Mouse (Mus musculus): Measurements from ENCODE around the gene Psph. TPM values are rescaled to one million over a fixed set of nuclear protein-coding genes. Genes with fewer than 3 reads are reported as not detected.

Psph gene
- polyA plus RNA-seq, 1 experiment: 7.9 TPM

DNA sequence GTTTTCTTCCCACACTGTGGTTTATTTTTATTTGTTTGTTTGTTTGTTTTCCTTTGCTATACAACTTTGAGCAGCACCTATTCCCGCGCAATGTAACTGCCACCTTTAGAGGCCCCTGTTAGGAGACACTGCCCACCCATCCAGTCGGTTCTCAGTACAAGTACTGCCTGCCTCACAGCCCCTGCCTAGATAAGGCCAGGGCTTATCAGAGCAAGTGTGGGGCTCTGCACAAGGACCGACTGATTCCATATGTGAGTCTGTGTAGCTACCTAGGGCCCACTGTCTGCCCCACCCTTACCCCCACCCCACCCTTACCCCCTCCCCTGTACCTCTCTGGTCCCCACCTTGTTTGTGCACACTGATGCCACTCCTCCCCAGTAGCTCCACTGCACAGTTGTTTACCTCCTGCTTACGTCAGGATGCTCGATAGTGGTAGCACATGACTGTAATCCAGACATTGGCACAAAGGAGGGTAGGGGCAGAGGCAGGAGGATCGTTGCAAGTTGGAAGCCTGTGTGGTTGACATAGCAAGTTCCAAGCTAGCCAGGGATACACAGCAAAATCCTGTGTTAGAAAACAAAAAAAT lies 44.3 kb downstream of the Psph start:
- Histone ChIP-seq H3K27ac (ENCODE audit: insufficient read depth, low read depth, low read length) (no peak overlapping the region), H3K4me1 (ENCODE audit: control insufficient read depth, insufficient read depth, low read length) (no peaks in the 10 kb centered on the region), H3K4me3 (ENCODE audit: insufficient read depth, low read length) (no peak overlapping the region)
- TF ChIP-seq CTCF (IDR thresholded peaks at IDR 0.05; ENCODE audit: low read depth, low read length): no peak

DNA sequence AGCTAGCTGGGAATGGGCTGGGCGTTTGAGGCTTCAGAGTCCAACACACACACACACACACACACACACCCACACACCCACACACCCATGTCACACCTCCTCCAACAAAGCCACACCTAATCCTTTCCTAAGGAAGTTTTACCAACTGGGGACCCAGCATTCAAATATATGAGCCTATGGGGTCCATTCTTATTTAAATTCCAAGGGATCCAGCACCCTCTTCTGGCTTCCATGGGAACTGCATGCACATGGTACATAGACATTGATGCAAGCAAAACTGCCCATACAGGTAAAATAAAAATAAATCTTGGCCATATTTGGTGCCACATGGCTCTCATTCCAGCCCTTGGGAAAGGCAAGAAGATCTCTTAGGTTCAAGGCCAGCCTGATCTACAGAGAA lies 46.3 kb downstream of the Psph start:
- TF ChIP-seq CTCF (IDR thresholded peaks at IDR 0.05; ENCODE audit: low read depth, low read length): no peak
- no peak for TF ChIP-seq POLR2A (IDR thresholded peaks at IDR 0.05; ENCODE audit: borderline replicate concordance, low read depth, low read length)
- H3K4me3 ChIP-seq (ENCODE audit: insufficient read depth, low read length): no peak overlapping the region
- no peaks in the 10 kb centered on the region for H3K4me1 ChIP-seq (ENCODE audit: control insufficient read depth, insufficient read depth, low read length)
- H3K27ac ChIP-seq (ENCODE audit: insufficient read depth, low read depth, low read length): no peak overlapping the region

DNA sequence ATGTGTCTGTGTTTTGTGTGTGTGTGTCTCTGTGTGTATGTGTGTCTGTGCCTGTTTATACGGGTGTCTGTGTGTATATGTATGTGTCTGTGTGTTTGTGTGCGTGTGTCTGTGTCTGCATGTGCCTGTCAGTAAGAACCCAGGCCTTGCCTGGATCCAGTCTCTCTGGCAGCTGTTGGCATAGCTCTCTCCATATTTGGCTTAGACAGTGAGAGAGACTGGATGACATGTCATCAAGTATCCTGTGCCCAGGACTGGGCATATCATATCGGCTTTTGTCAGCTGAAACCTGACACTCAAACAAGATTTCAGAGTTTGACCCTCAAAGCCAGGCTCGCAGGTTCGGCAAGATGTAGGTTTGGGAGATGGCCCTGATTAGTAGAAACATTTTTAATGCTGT lies 56.2 kb downstream of the Psph start:
- Histone ChIP-seq H3K27ac (ENCODE audit: insufficient read depth, low read depth, low read length) (no peak overlapping the region), H3K4me1 (ENCODE audit: control insufficient read depth, insufficient read depth, low read length) (peaks cover 9% of the 10 kb centered on the region)

DNA sequence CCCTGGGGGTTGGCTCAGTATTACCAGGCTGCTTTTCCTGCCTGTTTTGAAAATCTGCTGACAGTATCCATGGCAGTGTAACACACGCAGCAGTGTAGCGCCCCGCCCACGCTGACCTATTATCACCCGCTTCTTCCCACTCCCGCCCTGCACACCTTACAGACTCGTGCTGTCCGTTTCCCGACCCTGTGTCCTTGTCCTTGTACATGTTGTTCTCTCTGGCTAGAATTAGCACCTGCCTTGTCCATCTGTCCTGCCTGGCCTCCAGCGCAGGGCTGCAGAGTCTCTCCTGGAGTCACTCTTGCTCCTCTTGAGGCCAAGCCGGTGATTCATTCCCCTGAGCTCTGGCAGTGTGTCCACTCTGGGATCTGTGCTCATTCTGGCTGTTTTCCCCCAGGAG lies 56.9 kb downstream of the Psph start:
- no peak overlapping the region for H3K4me3 ChIP-seq (ENCODE audit: insufficient read depth, low read length)
- H3K4me1 ChIP-seq (ENCODE audit: control insufficient read depth, insufficient read depth, low read length): peaks cover 9% of the 10 kb centered on the region
- no peak overlapping the region for H3K27ac ChIP-seq (ENCODE audit: insufficient read depth, low read depth, low read length)
- TF ChIP-seq CTCF (IDR thresholded peaks at IDR 0.05; ENCODE audit: low read depth, low read length) (no peak), POLR2A (IDR thresholded peaks at IDR 0.05; ENCODE audit: borderline replicate concordance, low read depth, low read length) (no peak)

More for the DNA sequence above, 56.2 kb downstream of the Psph start:
- H3K4me3 ChIP-seq (ENCODE audit: insufficient read depth, low read length): no peak overlapping the region
- no peak for TF ChIP-seq POLR2A (IDR thresholded peaks at IDR 0.05; ENCODE audit: borderline replicate concordance, low read depth, low read length)
- no peak for TF ChIP-seq CTCF (IDR thresholded peaks at IDR 0.05; ENCODE audit: low read depth, low read length)

DNA sequence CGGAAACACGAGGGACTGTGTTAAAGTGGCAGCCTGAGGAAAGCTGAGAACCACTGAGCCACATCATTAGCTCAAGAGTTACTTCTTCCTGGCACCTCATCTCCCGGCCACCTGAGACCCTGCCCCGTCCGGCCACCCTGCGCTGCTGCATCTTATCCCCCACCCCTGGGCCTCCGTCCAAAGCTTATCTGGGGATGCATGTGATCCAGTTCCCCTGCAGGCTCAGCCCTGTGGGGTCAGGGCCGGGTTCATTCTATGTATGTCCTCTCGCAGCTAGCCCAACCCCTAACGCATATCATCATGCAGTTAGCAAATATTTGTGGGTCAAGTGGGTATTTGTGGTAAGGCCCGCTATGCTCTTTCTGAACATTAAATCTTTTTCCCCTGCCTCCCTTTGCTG lies 58.0 kb downstream of the Psph start:
- TF ChIP-seq CTCF (IDR thresholded peaks at IDR 0.05; ENCODE audit: low read depth, low read length): no peak
- no peak for TF ChIP-seq POLR2A (IDR thresholded peaks at IDR 0.05; ENCODE audit: borderline replicate concordance, low read depth, low read length)
- H3K4me1 ChIP-seq (ENCODE audit: control insufficient read depth, insufficient read depth, low read length): peaks cover 9% of the 10 kb centered on the region
- no peak overlapping the region for H3K4me3 ChIP-seq (ENCODE audit: insufficient read depth, low read length)
- H3K27ac ChIP-seq (ENCODE audit: insufficient read depth, low read depth, low read length): no peak overlapping the region

DNA sequence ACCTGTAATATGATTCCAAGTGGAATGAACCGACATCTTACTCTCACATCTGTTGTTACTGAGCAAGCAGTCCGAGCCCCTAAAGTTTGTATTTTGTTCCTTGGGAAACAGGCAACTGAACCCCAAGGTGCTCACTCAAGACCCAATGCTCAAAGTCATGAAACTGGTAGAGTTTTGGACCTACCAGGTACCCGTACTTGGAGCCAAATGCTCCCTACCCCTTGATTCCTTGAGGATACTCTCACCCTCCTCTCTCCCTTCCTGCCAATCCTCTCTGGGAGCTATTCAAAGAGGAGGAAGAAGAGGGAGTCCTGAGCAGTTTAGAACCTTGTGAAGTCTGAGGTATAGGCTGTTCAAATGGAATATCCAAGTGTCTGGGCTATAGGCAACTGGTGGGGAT lies 60.5 kb downstream of the Psph start:
- TF ChIP-seq CTCF (IDR thresholded peaks at IDR 0.05; ENCODE audit: low read depth, low read length) (no peak), POLR2A (IDR thresholded peaks at IDR 0.05; ENCODE audit: borderline replicate concordance, low read depth, low read length) (no peak)
- no peak overlapping the region for H3K4me3 ChIP-seq (ENCODE audit: insufficient read depth, low read length)
- H3K4me1 ChIP-seq (ENCODE audit: control insufficient read depth, insufficient read depth, low read length): peaks cover 9% of the 10 kb centered on the region
- no peak overlapping the region for H3K27ac ChIP-seq (ENCODE audit: insufficient read depth, low read depth, low read length)

DNA sequence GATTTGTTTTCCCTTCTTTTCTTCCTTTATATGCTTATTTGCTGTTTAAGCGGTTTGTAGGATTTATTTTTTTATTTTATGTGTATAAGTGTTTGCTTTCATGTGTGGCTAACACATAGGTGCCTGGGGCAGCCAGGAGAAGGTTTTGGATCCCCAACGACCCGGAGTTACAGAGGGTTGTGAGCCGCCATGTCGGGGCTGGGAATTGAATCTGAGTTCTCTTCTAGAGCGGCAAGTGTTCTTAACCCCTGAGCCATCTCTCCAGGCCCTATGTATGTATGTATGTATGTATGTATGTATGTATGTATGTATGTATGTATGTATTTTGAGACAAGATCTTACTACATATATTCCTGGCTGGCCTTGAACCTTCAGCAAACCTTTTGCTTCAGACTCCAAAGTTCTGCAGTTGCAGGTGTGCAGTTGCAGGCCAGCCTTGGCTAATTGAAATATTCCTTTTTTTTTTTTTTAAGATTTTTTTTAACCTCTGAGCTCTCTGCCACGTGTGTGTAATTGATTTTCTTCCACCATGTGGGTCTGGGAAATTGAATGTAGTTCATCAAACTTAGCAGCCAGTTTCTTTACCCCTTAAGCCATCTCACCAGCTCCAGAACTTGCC lies 61.4 kb downstream of the Psph start:
- no peak overlapping the region for H3K27ac ChIP-seq (ENCODE audit: insufficient read depth, low read depth, low read length)
- no peak for TF ChIP-seq CTCF (IDR thresholded peaks at IDR 0.05; ENCODE audit: low read depth, low read length)
- no peak for TF ChIP-seq POLR2A (IDR thresholded peaks at IDR 0.05; ENCODE audit: borderline replicate concordance, low read depth, low read length)
- peaks cover 9% of the 10 kb centered on the region for H3K4me1 ChIP-seq (ENCODE audit: control insufficient read depth, insufficient read depth, low read length)
- peak overlapping the region; percentile 74 for H3K4me3 ChIP-seq (ENCODE audit: insufficient read depth, low read length)

DNA sequence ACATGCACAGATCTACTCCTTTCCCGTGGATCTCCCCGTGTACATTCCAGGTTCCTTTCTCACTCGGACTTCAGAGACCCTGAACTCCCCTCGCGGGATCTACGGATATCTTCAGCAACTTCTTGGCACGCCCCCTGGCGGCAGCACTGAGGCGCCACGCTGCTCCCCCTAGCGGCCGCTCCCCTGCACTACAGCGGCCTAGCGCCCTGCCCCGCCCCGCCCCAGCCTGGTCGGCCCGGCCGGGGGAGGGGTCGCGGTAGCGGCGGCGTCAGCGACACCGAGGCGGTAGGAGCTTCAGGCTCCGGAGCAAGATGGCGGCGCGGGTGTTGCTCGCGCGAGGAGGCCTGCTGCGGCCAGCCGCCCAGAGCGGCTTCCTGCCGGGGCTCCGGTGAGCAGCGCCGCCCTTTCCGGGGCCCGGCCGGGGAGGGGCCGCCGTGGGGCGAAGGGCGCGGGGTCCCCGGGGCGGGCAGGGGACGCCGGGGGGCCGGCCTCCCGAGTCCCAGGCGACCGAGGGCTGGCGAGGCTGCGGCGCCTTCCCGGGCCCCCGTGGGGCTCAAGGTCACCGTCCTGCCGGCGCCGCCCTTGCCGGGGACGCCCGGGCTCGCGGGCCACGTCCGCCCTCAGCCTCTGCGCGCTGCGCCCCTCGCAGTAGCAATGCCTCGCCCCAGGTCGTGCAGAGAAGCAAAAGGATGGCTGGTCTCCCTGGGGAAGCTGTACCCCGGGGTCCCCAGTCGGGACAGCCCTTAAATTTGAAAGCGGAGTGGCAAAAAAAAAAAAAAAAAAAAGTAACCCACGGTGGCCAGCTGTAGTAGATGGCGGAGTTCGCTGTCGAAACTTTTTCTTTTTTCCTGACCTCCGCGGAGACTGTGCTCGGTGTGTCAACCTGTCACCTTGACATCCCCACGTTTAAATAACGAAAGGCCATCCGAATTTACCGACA lies 62.1 kb downstream of the Psph start, which contains the start of gene Nipsnap2:
Nipsnap2 (plus strand) TSS at position 230 of the 940 bp plus-strand sequence.
- TF ChIP-seq CTCF (IDR thresholded peaks at IDR 0.05; ENCODE audit: low read depth, low read length) (peak; percentile 100), POLR2A (IDR thresholded peaks at IDR 0.05; ENCODE audit: borderline replicate concordance, low read depth, low read length) (0 out of 2 replicates have a peak, but pooled peaks have one; percentile 67)
- Histone ChIP-seq H3K4me3 (ENCODE audit: insufficient read depth, low read length) (peak within 1 kb of the TSS; percentile 74), H3K4me1 (ENCODE audit: control insufficient read depth, insufficient read depth, low read length) (peaks cover 5% of the 10 kb centered on the region), H3K27ac (ENCODE audit: insufficient read depth, low read depth, low read length) (peak within 1 kb of the TSS; percentile 57)

DNA sequence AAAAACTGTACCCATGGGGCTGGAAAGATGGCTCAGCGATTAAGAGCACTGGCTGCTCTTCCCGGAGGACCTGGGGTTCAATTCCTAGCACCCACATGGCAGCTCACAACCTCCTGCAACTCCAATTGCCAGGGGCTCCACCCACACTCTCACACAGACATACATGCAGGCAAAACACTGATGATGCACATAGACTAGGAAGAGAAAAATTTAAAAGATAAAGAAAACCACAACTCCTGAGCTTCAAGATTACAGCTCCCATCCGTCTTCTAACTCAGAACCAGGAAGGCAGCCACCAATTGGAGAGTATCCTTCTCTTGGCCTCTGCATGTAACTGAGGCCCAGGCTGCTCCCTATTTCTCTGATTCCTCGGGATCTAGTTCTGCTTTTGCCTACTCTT lies 63.0 kb downstream of the Psph start:
- TF ChIP-seq POLR2A (IDR thresholded peaks at IDR 0.05; ENCODE audit: borderline replicate concordance, low read depth, low read length): no peak
- TF ChIP-seq CTCF (IDR thresholded peaks at IDR 0.05; ENCODE audit: low read depth, low read length): no peak
- no peak overlapping the region for H3K27ac ChIP-seq (ENCODE audit: insufficient read depth, low read depth, low read length)
- peak overlapping the region; percentile 74 for H3K4me3 ChIP-seq (ENCODE audit: insufficient read depth, low read length)
- H3K4me1 ChIP-seq (ENCODE audit: control insufficient read depth, insufficient read depth, low read length): peaks cover 3% of the 10 kb centered on the region; the same call in 1 of the 2 replicates

DNA sequence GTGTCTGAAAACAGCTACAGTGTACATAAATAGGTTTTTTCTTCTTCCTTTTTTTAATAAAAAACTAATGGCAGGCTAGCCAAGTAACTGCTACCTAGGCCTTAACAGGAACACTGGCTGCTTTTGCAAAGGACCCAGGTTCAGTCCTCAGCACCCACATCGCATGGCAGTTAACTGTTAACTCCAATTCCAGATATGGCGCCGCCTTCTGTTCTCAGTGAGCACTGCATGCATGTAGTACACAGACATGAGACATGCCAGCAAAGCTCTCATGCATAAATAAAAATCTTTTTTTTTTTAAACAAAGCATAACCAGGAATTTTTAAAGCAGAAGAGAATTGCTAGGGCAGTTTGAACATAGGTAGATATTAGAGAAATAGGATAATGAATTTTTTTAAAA lies 67.1 kb downstream of the Psph start:
- H3K27ac ChIP-seq (ENCODE audit: insufficient read depth, low read depth, low read length): no peak overlapping the region
- TF ChIP-seq POLR2A (IDR thresholded peaks at IDR 0.05; ENCODE audit: borderline replicate concordance, low read depth, low read length) (no peak), CTCF (IDR thresholded peaks at IDR 0.05; ENCODE audit: low read depth, low read length) (peak; percentile 22; the same call in 1 of the 2 replicates)
- H3K4me3 ChIP-seq (ENCODE audit: insufficient read depth, low read length): no peak overlapping the region
- H3K4me1 ChIP-seq (ENCODE audit: control insufficient read depth, insufficient read depth, low read length): peaks cover 4% of the 10 kb centered on the region
